Mouse (Mus musculus): Measurements from ENCODE around the gene Gm10721.
"Not testable (repeated sequence)": the region's sequence is repeated elsewhere in the genome, so short reads cannot be mapped to it uniquely, and the experiment has no call there.

GRCm38 (mm10) chr9:3015896-3016295 lies 3.0 kb downstream of the Gm10721 start:
- TF ChIP-seq CTCF (IDR thresholded peaks at IDR 0.05; ENCODE audit: borderline replicate concordance, extremely low read depth, insufficient read depth, insufficient read length); POLR2A (IDR thresholded peaks at IDR 0.05; ENCODE audit: borderline replicate concordance, extremely low read depth, insufficient read depth, insufficient read length, poor library complexity, severe bottlenecking): not testable (repeated sequence)
